Mouse (Mus musculus) spleen, adult 18-20 months (tissue): ENCODE data around the gene Piwil4.
"Not testable (repeated sequence)": the region's sequence is repeated elsewhere in the genome, so short reads cannot be mapped to it uniquely, and the experiment has no call there.

ENCODE experiments used
- DNase-seq, 2 experiments: peaks; one replicate each; pipeline ENCODE4 v3.0.0; 2022; ENCODE audit warnings: mixed read lengths in 2 of 2

Piwil4 gene

DNA sequence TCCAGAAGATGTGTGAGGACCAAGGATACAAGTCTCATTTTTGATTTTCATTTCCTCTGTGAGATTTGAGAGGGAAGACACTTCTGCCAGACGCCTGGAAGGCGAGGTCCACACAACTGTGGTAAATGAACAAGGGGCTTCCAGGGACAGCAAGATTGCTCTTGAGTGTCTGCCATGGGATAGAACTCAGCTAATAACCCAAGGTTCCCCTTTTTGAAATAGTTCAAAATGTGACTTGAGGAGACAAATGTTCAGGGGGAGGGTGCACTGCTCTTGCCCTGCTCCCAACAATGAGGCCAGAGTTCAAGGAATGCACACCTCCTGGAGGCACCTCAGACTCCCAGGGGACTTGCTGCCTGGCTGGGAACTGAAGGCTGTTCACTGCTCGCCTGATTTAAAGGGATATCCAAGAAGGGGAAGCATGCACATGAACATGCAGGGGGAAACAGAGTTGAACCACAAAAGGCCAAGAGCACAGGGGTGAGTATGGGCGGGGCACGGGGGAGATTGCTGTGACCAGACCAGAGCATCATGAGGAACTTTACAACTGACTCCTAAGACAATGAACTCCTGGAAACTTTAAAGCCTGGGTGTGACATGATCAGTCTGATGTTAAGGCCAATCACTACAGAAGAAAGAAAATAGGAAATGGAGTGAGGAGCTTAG is 15.6 kb downstream of the Piwil4 start:
- no peak for DNase-seq

DNA sequence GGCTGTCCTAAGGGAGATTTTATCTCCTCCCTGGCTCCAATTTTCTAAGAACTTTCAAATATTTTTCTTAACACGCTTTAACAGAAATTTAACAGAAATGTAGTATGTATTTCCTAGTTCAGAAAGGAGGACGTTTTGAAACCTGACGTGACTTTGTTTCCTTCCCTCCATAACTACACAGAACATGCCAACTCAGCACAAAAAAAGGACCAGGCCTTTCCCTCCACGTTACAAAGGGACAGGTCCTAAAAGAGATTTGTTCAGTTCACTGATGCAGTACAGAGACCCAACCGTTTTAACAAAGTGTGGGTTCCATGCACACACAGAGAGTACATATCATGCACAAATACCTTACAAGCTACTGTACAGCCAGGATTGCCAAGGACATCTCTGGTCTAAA is 18.9 kb downstream of the Piwil4 start:
- DNase-seq, result no peak

DNA sequence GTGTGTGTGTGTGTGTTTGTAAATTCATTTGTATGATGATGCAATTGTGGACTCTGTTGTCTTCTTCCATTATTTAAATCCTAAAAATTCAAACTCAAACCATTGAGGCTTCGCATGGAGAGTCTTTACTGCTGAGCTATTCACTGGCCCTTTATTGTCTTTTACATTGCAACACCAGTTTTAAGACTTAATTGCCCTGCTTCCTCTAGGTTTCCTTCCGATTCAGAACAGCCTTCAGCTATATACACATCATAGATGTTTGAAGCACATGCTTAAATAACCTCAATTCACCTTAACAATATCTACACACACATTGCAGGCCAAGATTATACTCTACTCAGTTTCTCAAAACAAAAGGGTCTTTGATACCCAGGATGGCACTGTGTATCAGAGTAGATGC is 20.1 kb downstream of the Piwil4 start:
- no peak for DNase-seq

DNA sequence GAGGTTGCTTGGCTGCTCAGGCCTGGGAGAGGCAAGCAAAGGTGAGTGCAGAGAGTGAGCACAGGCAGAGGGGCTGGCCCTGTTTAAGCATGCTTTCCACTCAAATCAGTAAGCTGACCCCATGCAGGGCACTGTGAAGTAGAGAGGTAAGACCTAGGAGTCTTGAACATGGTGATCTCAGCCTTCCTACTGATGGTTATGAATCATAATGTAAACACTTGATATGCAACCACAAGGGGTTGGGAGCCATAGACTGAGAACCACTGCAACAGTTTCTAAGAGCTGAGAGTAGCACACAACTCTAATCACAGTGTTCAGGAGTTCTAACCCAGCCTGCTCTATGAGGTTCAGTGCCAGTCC is 22.2 kb downstream of the Piwil4 start:
- no peak for DNase-seq

DNA sequence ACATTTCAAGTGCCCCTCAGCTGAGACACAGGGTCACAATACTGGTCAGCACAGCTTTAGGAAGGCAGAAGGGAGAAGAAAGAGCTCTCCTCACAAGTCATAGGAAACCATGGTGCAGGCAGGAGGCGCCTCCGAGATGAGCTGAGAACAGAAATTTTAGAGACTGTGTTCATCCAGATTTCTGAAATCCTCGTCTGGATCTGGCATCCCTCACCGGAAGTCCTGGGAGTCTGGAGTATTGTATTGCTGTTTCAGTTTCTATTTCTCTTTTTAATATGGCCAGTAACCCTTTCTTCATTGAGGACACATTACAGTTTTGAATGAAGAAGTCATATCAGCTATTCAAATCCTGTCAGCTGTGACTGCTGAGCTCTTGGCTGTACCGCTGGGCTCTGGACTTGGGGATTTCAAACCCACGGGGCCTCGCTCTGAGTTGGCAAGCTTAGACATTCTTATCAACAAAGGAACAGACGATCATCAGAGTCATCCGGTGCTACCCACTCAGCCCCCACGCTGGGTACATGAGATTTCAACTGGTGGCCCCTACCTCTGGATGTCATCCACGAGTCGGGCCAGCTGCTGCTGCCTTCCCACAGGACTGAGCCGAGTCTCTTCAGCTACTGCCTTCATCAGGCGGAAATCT is 22.7 kb downstream of the Piwil4 start:
- no peak for DNase-seq

DNA sequence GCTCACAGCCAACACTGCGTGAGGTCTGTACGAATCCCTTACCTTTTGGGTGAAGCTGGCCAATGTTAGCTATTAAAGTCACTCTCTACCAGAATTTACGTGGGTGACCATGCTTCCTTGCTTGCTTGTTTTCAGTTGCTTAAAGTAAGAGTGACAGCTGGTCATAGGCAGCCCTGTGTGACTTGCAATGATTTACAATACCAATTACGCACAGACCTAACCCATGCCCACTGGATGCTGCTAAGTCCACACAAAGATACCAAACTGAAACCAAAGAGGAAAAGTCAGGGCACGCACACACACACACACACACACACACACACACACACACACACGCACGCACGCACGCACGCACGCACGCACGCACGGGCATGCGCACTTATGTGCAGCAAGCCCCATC is 25.3 kb downstream of the Piwil4 start:
- no peak for DNase-seq

DNA sequence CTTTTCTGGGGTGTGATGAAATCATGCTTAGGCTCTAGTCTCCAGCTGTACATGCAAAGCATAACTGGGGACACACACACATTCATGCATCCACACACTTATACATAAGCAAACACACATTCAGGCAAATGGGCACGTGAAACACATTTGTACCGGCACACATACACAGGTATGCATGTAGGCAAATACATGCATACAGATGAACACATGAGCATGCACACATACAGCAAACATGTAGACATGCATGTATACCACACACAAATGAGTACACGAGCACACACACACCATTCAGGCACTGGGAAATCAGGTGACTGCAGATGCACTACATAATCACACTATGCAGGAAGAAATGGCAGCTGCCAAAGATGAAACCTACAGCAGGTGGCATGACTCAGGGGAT is 29.6 kb downstream of the Piwil4 start:
- DNase-seq, result no peak

DNA sequence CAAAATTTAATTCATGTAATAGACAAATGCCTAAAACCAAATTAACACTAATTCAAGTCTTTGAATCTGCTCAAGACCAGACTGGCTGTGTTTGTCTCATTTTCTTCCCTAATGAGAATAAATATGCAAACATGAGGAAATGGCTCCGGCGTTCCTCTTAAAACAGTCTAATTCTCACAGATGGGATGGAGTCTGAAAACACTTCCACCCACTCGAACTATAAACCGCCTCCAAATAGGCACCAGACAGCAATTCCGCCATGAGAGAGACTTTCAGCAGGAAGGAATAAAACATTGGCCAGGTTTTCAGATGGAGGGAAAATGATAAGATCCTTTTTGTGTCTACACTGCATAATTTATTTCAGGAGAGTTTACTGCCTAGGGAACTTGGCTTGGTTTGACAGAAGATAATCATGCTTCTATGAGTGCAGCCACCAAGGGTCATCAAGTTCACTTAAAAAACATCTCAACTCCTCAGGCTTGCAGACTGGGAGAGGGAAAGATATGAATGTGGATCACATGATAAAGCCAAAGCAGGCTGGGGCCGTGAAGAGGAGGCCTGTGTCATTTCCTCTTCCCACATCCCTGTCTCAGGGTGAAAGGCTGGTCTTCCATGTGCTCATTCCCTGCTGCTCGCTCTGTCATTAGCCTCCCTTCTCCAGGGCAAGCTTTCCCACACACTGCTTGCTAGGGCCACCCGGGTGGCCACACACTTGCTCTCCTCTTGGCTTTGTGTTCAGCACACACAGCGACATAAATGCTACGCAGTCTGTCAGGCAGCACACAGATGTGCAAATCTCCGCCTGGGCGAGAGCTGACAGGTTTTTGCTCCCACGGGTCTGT is 35.0 kb downstream of the Piwil4 start:
- no peak for DNase-seq

DNA sequence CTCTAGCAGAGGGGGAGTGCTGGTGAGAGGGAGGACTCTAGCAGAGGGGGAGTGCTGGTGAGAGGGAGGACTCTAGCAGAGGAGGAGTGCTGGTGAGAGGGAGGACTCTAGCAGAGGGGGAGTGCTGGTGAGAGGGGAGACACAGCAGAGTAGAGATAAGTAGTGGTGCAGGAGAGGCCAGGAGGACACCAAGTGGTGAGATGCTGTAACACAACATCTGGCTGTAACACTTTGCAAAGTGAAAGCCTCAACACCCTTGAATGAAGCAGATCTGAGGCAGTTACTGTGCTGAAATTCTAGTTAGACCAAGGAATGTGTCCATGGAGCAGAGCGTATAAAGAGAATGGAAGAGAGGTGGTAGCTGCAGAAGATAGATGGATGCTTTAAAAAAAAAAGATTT is 39.7 kb downstream of the Piwil4 start:
- not testable (repeated sequence) for DNase-seq

DNA sequence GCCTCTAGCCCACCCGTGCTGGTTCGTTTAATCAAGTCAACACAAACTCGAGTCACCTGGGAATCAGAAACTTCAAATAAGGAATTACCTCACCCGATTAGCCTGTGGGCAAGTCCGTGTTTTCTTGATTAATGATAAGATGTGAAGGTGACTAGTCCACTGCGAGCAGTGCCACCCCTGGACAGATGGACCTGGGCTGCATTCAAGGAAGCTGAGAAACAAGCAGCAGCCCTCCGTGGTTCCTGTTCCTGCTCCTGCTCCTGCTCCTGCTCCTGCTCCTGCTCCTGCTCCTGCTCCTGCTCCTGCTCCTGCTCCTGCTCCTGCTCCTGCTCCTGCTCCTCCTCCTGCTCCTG is 41.3 kb downstream of the Piwil4 start:
- no peak for DNase-seq

DNA sequence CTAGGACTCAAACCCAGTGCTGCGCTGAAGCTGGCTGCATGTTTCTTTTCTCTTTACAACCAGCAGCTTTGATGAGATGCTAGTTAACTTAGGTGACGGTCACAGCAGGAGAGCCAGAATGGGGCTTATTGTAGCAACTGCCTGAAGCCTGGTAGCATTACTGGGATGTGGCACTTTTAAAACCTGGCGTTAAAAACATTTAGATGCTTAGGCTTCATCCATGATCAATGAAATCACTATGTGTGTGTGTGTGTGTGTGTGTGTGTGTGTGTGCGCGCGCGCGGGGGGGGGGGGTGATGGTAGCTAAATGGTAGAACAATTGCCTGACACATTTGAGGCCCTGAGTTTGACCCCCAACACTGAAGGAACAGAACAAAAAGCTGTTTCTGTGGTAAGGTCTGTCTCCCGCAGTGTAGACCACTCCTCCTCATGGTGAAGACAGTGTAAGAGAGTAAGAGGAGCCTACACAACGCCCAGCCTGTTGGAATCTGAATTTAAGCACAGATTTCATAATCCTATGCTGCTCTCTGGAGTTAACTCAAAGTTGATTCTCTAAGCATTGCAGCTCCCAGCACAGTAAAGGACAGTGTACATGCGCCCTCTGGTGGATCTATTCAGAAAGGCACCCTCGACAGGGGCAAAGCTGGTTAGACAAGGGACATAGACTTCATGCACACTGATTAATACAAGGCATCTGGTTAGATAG is 41.8 kb downstream of the Piwil4 start:
- peak; percentile 38 to 73 for DNase-seq

DNA sequence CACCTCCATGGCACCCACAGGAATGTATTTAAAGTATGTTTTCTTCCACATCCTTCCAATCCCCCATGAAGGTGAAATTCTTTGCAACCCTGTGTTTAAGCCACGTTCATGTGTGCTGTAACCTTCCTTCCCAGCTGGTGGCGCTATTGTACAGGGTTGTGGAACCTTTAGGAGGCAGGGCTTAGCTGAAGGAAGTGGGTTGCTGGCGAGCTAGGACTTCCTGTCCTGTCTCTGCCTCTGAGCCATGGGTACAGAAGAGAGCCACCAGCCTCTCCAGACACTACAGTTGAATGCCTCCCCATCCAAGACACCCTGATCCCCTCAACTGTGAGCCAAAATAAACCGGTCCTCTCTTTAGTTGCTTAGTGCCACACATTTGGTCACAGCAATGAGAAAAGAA is 42.6 kb downstream of the Piwil4 start:
- DNase-seq, result peak in 1 of 2 experiments; percentile 11

DNA sequence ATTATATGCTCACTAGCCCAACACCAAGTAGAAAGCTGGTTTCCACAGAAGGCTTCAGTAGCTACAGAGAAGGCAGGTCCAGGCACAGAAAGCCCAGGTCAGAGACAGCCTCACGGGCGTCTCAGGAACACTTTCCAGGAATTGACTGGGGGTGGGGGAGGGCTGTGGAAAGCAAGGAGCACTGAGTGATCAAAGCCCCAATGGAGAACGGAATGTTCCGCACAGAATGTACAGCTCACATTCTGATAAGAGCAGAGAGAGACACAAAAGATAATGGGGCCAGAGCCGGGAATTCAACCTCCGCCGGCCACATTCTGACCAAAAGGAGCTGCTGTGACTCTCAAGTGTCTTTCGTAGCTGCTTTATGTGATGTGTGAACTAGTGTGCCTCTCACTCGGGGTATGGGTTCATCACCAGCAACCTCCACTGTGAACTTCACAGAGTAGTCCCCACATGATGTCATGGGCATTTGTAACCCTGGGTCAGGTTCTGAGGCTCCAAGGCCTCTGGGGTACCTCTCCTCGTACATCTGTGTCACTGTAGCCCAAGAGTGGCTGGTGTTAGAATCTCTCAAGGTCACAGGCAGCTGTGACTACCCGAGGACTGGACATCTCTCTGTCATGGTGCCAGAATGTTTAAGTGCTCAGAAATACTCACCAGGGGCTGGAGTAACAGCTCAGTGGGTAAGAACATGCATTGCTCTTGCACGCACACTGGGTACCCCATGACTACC is 51.0 kb downstream of the Piwil4 start:
- DNase-seq, result no peak

DNA sequence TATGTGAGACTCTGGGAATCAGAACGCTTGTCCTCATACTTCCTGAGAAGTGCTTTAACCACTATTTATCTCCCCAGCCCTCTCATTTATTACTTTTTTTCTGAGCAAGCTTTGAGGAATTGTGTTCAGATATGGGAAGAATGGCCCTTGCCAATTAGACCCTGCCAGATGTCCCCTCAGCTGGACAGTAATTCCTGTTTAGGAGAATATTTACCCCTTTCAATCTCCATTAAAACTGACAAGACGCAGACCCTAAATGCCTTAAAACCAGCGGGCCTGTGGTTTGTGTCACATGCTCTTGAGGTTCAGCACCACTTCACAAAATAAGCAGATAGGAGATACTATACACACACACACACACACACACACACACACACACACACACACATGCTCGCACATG is 56.2 kb downstream of the Piwil4 start:
- DNase-seq, result no peak

DNA sequence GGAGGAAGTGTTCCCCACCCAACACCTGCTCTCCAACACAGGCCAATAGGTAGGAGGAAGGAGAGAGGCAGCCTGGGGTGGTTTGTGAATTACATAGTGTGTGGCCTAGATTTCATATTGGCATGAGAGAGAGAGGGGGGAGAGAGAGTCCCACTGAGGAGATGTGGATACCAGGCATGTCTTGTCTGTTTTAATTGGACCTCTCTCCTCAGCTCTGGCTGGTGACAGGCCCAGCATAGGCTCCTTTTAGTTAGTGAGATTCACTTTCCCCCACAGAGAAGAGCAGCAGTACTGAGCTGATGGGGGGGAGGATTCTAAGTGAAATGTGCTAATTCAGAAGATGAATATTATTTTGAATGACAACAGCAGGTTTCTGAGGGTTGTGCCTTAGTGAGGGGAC is 57.8 kb downstream of the Piwil4 start:
- no peak for DNase-seq

DNA sequence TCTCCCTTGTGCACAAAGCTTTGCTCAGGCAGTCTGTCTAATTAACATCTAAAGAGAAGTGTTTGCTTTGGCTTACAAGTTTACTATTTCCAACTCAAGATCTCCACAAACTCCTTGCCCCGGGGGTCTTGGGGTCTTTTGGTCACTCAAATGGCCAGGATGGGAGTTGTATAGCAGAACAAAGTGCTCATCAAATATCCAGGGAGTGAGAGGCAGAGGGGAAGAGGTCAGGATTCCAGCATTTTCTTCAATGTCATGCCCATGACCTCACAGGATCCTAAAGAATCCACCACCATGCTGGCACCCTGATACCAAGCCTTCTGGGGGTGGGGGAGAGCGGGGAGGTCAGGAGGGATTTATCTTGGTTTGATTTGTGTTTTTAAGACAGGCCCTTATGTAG is 59.9 kb downstream of the Piwil4 start:
- no peak for DNase-seq

DNA sequence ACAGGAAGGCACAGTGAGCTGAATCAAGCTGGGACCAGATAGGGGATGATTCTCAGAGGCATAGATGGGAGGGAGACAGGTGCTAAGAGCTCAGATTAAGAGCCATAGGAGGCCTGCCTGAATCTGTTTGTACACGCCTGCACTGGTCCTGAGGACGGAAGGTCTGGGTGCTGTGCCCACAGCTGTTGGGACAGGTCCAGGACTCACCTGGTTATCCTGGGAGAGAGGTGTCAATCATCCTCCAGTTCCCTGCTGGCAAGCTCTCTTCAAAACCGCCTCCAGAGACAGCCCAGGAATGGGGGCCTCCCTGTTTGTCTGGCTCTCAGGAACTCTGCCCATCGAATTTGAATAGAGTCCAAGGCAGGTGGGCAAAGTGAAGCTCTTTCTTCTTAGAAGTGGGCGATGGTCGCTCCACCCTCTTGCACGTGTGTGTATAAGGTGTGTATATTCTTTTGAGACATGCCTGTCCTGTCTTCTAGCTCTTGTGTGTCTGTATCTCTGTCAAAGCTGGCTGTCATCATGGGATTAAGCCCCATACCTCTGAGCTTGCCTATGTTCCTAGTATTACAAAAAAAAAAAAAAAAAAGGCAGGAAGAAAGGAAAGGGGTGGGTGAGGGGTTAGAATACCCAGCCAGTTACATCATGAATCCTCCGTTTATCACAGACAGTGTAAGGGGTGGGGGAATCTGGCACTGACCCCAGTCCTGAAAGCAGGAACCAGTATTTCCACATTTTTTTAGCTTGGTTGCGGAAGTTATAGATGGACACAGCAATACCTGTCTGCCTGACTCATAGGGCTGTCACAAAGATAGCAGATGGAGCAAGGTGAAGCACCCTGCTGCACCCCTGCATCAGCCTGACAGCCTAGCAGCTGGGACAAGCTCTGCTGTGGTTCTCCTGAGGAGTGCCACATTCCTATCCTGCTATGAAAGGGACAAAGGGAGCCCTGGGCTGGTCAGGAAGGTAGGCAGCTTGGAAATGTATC is 64.5 kb downstream of the Piwil4 start:
- DNase-seq, result no peak

DNA sequence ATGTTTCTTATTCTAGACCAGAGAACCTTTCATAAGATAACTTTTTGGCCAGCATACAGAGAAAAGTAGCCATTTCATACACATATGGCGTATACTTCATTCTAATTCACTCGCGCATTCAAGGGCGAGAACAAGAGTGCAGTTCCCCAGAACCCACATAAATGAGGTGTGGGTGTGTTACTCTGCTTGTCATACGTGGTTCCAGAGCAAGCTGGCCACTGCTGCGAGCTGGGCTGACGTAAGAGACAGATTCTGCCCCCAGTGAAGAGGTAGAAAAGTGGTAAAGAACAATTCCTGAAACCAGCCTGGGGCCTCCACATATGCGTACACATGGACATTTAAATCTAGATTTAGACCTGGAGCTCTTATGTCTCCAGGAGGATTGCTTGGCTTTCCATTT is 66.0 kb downstream of the Piwil4 start:
- DNase-seq, result no peak

DNA sequence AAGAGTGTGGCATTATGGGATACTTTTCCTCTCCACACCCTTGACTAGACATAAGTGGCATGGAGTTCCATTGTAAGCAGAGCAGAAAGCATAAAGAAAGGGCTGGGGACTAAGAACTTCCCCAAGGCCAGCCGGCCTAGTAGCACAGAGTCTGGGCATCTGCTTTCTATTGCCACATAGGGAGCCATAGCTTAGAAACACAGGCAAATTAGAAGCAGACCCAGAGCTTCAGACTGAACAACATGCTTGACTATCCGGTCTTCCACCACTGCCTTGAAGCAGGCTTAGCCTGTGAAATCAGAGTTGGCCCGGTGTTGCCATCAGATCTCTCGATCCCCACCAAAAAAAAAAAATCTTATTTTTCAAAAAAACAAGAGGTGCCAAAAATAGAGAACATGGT is 67.4 kb downstream of the Piwil4 start:
- no peak for DNase-seq

DNA sequence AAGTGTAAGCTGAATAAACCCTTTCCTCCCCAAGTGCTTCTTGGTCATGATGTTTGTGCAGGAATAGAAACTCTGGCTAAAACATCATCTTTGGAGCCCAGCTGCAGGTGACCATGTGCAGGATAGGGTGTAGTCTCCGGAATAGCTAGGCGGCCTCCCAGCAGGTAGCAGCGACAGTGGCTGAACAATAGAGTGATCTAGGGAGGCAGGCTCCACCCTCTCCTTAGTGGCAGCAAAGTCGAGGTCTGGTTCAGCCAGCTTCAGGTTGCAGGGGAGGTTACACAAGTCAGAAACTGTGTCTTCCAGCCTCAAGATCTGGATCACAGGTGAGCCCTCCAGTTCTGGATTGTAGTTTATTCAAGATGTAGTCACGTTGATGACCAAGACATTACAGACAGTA is 68.6 kb downstream of the Piwil4 start:
- not testable (repeated sequence) for DNase-seq

DNA sequence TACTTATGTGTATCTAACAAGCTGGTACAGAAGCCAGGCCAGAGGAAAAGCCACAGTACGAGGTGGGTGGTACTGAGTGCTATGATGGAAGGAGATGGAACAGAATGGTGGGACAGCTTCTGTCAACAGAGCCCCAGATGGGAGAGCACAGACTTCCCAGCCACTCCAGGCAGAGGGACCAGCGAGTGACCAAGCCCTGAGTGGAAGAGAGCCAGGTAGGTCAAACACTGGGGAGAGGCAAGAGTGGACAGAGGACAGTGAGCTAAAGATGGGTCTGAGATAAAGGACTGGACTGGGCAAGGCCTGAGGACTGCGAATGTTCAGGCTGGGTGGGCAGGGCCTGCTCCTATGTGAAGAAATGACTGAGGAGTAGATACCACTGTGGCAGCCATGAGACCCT is 72.2 kb downstream of the Piwil4 start:
- no peak for DNase-seq

DNA sequence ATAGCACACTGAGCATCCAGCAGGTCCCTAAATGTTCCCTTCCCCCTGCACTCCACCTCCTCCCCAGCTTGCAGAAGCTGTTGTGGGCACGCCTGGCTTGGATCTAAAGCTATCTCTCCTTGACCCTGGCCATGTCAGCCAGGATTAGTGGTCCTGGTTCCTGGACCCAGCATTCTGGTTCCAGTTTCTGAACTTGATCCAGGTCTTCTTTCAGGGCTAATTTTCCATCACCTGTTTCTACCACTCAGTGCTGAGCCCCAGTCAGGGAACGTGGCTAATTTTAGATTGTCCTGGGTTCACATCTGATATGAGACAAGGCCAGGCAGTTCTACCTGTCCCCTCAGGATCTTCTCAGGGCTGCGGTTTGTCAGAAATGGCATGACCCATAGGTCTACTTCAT is 74.5 kb downstream of the Piwil4 start:
- no peak for DNase-seq
